Comparison of ENCODE assay signal across 8 mouse cellular contexts in genomic region chr5:145140611-145141010, GRCm38 (mm10). TPM values are rescaled to one million over a fixed set of nuclear protein-coding genes. Genes with fewer than 3 reads are reported as not detected.
DNase-seq lines count a peak whose midpoint lies in the region; ATAC-seq and TF ChIP-seq lines count a peak whose summit lies in the region.

No protein-coding gene starts in this region.

- under 1% methylated on average over 18 of the region's 18 CpGs for WGBS in lung, postnatal 0 days
- under 1% methylated on average over 18 of the region's 18 CpGs for WGBS in embryonic facial prominence, embryonic 10.5 days
- WGBS in hindbrain, embryonic 10.5 days: 2% methylated on average over 18 of the region's 18 CpGs

- TF ChIP-seq CTCF in lung, postnatal 0 days (IDR thresholded peaks at IDR 0.05): no peak

- no peaks in the 10 kb centered on the region for H3K9me3 ChIP-seq in lung, postnatal 0 days (ENCODE audit: low read length)
- H3K9me3 ChIP-seq in embryonic facial prominence, embryonic 10.5 days: no peaks in the 10 kb centered on the region
- H3K9me3 ChIP-seq in hindbrain, embryonic 10.5 days: no peaks in the 10 kb centered on the region

- peak overlapping the region; percentile 85 for H3K9ac ChIP-seq in lung, postnatal 0 days (replicated peaks; ENCODE audit: low read depth)

- TF ChIP-seq EP300 in lung, postnatal 0 days (IDR thresholded peaks at IDR 0.05): no peak

- intact Hi-C loops in left cerebral cortex, postnatal 10 days (cut with DNase I): loop anchor here (1.0 kb wide), 1 partner anchor 27 kb away; the partner anchor contains the start of genes Cpsf4 and Ptcd1

- peak overlapping the region; percentile 94 for H3K27ac ChIP-seq in lung, postnatal 0 days (ENCODE audit: low read length)
- peak overlapping the region; percentile 98 for H3K27ac ChIP-seq in embryonic facial prominence, embryonic 10.5 days (replicated peaks)
- H3K27ac ChIP-seq in hindbrain, embryonic 10.5 days: peak overlapping the region; percentile 99

- no peaks in the 10 kb centered on the region for H3K27me3 ChIP-seq in lung, postnatal 0 days (replicated peaks; ENCODE audit: insufficient read depth, low read length)
- no peaks in the 10 kb centered on the region for H3K27me3 ChIP-seq in embryonic facial prominence, embryonic 10.5 days (replicated peaks; ENCODE audit: low read depth, poor library complexity, severe bottlenecking)
- H3K27me3 ChIP-seq in hindbrain, embryonic 10.5 days (ENCODE audit: insufficient read depth, poor library complexity, severe bottlenecking): no peaks in the 10 kb centered on the region

- ATAC-seq in lung, postnatal 0 days: no peak
- ATAC-seq in megakaryocyte, adult 5-6 weeks (ENCODE audit: poor library complexity, severe bottlenecking): peak; percentile 11

- H3K36me3 ChIP-seq in lung, postnatal 0 days (ENCODE audit: insufficient read depth, low read length): peaks cover 19% of the 10 kb centered on the region; the same call in 1 of the 2 replicates
- peaks cover 68% of the 10 kb centered on the region for H3K36me3 ChIP-seq in embryonic facial prominence, embryonic 10.5 days (replicated peaks)
- peaks cover 64% of the 10 kb centered on the region for H3K36me3 ChIP-seq in hindbrain, embryonic 10.5 days

- peak; percentile 36 for DNase-seq in lung, postnatal 0 days (ENCODE audit: low spot score)
- DNase-seq in lung, postnatal 4 days: no peak
- DNase-seq in embryonic facial prominence, embryonic 10.5 days (ENCODE audit: low spot score): no peak
- no peak for DNase-seq in hindbrain, embryonic 10.5 days (ENCODE audit: low spot score)
- no peak for DNase-seq in ovary, postnatal 14 days (ENCODE audit: low spot score)
- DNase-seq in right cerebral cortex, adult 2 months (ENCODE audit: low spot score in 2 of 2): no peak
- DNase-seq in left cerebral cortex, postnatal 10 days (ENCODE audit: extremely low spot score in 1 of 2, low spot score in 2 of 2): no peak

- peak overlapping the region; percentile 86 for H3K4me2 ChIP-seq in lung, postnatal 0 days (replicated peaks; ENCODE audit: low read depth, low read length)

- peaks cover 8% of the 10 kb centered on the region; the same call in 1 of the 2 replicates for H3K4me1 ChIP-seq in lung, postnatal 0 days (ENCODE audit: insufficient read depth, low read depth, low read length)
- peaks cover 26% of the 10 kb centered on the region for H3K4me1 ChIP-seq in embryonic facial prominence, embryonic 10.5 days
- peaks cover 28% of the 10 kb centered on the region for H3K4me1 ChIP-seq in hindbrain, embryonic 10.5 days (replicated peaks)

- peak overlapping the region; percentile 92 for H3K4me3 ChIP-seq in lung, postnatal 0 days (ENCODE audit: low read depth, low read length)
- H3K4me3 ChIP-seq in embryonic facial prominence, embryonic 10.5 days: peak overlapping the region; percentile 93
- peak overlapping the region; percentile 99 for H3K4me3 ChIP-seq in hindbrain, embryonic 10.5 days

RNA-seq across cellular contexts. Expression of gene Bud31, which starts 0.4 kb away (rescaled TPM):
- polyA plus RNA-seq in lung, postnatal 0 days (2015; fragmentation: Nextera tagmentation; extraction: Ambion mirVana): 152 TPM in 2 replicates
- polyA plus RNA-seq in embryonic facial prominence, embryonic 10.5 days (2016; fragmentation: Nextera tagmentation; extraction: Ambion mirVana): 249 and 250 TPM in 2 replicates
- polyA plus RNA-seq in hindbrain, embryonic 10.5 days (2016; fragmentation: Nextera tagmentation; extraction: Ambion mirVana): 244 and 266 TPM in 2 replicates
- total RNA-seq in megakaryocyte, adult 5-6 weeks (2015): 179 and 181 TPM in 2 replicates
- 217 and 234 TPM in 2 replicates for total RNA-seq in megakaryocyte, adult 5-6 weeks (2017)
- total RNA-seq in left cerebral cortex, postnatal 10 days (2021): 10 to 100 TPM; 85.7 to 86.1 TPM

RNA-seq across cellular contexts. Expression of gene Pdap1, which starts 0.6 kb away (rescaled TPM):
- 47.9 and 51.1 TPM in 2 replicates for polyA plus RNA-seq in lung, postnatal 0 days (2015; fragmentation: Nextera tagmentation; extraction: Ambion mirVana)
- 144 and 151 TPM in 2 replicates for polyA plus RNA-seq in embryonic facial prominence, embryonic 10.5 days (2016; fragmentation: Nextera tagmentation; extraction: Ambion mirVana)
- polyA plus RNA-seq in hindbrain, embryonic 10.5 days (2016; fragmentation: Nextera tagmentation; extraction: Ambion mirVana): 130 and 135 TPM in 2 replicates
- 24.8 and 26.1 TPM in 2 replicates for total RNA-seq in megakaryocyte, adult 5-6 weeks (2015)
- total RNA-seq in megakaryocyte, adult 5-6 weeks (2017): 140 and 144 TPM in 2 replicates
- total RNA-seq in left cerebral cortex, postnatal 10 days (2021): 100 to 1,000 TPM; 106 to 111 TPM

RNA-seq across cellular contexts. Expression of gene Ptcd1, which starts 26.3 kb away (rescaled TPM):
- polyA plus RNA-seq in lung, postnatal 0 days (2015; fragmentation: Nextera tagmentation; extraction: Ambion mirVana): 12.0 and 13.0 TPM in 2 replicates
- 17.6 and 18.9 TPM in 2 replicates for polyA plus RNA-seq in embryonic facial prominence, embryonic 10.5 days (2016; fragmentation: Nextera tagmentation; extraction: Ambion mirVana)
- 19.6 and 21.9 TPM in 2 replicates for polyA plus RNA-seq in hindbrain, embryonic 10.5 days (2016; fragmentation: Nextera tagmentation; extraction: Ambion mirVana)
- total RNA-seq in megakaryocyte, adult 5-6 weeks (2015): 6.5 and 7.9 TPM in 2 replicates
- 14.8 and 15.3 TPM in 2 replicates for total RNA-seq in megakaryocyte, adult 5-6 weeks (2017)
- 10 to 100 TPM; 14.2 to 16.1 TPM for total RNA-seq in left cerebral cortex, postnatal 10 days (2021)

RNA-seq across cellular contexts. Expression of gene Cpsf4, which starts 26.4 kb away (rescaled TPM):
- 22.9 and 25.9 TPM in 2 replicates for polyA plus RNA-seq in lung, postnatal 0 days (2015; fragmentation: Nextera tagmentation; extraction: Ambion mirVana)
- polyA plus RNA-seq in embryonic facial prominence, embryonic 10.5 days (2016; fragmentation: Nextera tagmentation; extraction: Ambion mirVana): 87.0 and 91.9 TPM in 2 replicates
- 70.5 and 92.9 TPM in 2 replicates for polyA plus RNA-seq in hindbrain, embryonic 10.5 days (2016; fragmentation: Nextera tagmentation; extraction: Ambion mirVana)
- 16.6 and 17.0 TPM in 2 replicates for total RNA-seq in megakaryocyte, adult 5-6 weeks (2015)
- 34.0 and 37.8 TPM in 2 replicates for total RNA-seq in megakaryocyte, adult 5-6 weeks (2017)
- 10 to 100 TPM; 29.1 to 29.2 TPM for total RNA-seq in left cerebral cortex, postnatal 10 days (2021)

RNA-seq across cellular contexts. Expression of gene Arpc1b, which starts 26.6 kb away (rescaled TPM):
- polyA plus RNA-seq in lung, postnatal 0 days (2015; fragmentation: Nextera tagmentation; extraction: Ambion mirVana): 451 and 467 TPM in 2 replicates
- polyA plus RNA-seq in embryonic facial prominence, embryonic 10.5 days (2016; fragmentation: Nextera tagmentation; extraction: Ambion mirVana): 95.4 and 97.9 TPM in 2 replicates
- 107 and 126 TPM in 2 replicates for polyA plus RNA-seq in hindbrain, embryonic 10.5 days (2016; fragmentation: Nextera tagmentation; extraction: Ambion mirVana)
- 361 and 425 TPM in 2 replicates for total RNA-seq in megakaryocyte, adult 5-6 weeks (2015)
- 297 and 318 TPM in 2 replicates for total RNA-seq in megakaryocyte, adult 5-6 weeks (2017)
- total RNA-seq in left cerebral cortex, postnatal 10 days (2021): 10 to 100 TPM; 28.3 to 30.3 TPM
